Mouse (Mus musculus) testis, postnatal 14 days (tissue): ENCODE measurements around the gene Cyp2b10.
A peak's percentile ranks its signal among the peaks of the same experiment; 100 is the strongest.
"Not testable (repeated sequence)": the region's sequence is repeated elsewhere in the genome, so short reads cannot be mapped to it uniquely, and the experiment has no call there.

Source experiments
- DNase-seq: peaks from one replicate; pipeline ENCODE4 v3.0.0; 2021; ENCODE audit warnings: low spot score

Gene Cyp2b10

DNA sequence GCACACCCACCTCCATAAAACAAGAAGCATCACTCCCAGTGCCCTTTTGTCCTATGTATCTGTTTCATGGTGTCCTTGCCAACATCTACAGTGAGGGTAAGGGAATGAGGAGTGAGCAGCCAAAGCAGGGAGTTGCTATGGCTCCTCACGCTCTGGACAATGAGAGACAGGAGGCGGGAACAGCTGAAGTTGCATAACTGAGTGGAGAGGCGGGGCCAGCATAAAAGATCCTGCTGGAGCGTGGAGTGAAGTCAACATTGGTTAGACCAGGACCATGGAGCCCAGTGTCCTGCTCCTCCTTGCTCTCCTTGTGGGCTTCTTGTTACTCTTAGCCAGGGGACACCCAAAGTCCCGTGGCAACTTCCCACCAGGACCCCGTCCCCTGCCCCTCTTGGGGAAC, at the start of gene Cyp2b10:
Cyp2b10 (plus strand) TSS at position 210 of the 400 bp plus-strand sequence.
- DNase-seq, result no peak

DNA sequence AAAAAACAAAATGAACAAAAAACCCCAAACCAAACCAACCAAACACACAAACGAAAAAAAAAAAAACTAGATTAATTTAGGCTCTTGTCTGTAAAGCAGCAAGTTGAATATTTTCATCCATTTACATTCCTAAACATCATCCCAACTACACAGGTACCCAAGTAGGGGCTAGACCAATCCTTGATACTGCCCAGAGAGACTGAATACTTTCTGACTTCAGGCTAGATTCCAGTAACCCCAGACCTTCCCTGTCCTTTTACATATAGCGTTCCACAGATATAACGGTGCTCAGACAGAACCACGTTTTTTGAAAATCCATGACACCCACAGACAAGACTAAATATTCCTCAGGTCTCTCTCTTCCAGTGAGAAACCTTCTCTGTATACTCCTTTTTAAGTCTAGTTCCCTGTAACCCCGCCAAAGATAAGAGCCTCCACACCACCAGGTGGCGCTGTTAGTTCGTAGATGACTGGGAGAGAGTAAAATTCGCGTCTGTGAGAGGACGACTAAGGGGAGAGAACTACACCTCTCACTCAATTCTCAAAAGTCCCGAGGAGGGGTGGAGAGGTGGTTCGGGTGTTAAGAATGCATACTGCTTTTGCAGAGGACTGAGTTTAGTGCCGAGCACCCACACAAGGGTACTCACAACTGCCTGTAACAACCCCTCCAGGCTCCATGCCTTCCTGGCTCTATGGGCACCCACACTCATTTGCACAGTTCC, 49.5 kb upstream of the Cyp2b10 start:
- peak; percentile 88 for DNase-seq

DNA sequence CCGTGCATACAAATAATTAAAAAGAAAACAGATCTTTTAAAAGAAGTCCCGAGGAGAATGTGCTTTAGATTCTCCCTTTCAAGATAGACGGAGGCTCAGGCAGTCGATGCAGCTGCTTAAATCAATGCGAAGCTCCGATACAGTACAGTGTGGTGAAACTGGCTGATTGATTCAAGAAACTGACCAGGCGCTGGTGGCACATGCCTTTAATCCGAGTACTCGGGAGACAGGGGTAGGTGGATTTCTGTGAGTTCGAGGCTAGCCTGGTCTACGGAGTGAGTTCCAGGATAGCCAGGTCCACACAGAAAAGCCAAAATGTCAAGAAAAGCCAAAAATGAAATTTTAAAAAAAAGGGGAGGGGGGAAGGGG, 49.0 kb upstream of the Cyp2b10 start:
- no peak for DNase-seq

DNA sequence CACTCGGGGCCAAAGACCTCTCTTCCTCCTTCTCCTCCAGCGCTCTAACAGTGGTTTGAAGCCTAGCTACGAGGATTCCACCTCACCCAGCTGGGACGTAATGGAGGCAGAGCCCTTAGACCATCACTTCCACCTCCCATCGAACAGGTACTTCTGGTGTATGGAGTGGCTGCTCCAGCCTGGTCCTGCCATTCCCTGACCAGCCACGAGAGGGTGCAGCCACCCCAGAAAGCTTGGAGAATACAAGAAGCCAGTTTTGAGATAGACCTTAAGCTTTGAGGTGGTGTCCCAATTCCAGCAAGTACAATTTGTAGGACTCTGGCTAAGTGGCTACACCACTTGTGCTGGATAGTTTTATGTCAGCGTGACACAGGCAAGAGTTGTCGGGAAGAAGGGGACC, 42.3 kb upstream of the Cyp2b10 start:
- peak; percentile 59 for DNase-seq

DNA sequence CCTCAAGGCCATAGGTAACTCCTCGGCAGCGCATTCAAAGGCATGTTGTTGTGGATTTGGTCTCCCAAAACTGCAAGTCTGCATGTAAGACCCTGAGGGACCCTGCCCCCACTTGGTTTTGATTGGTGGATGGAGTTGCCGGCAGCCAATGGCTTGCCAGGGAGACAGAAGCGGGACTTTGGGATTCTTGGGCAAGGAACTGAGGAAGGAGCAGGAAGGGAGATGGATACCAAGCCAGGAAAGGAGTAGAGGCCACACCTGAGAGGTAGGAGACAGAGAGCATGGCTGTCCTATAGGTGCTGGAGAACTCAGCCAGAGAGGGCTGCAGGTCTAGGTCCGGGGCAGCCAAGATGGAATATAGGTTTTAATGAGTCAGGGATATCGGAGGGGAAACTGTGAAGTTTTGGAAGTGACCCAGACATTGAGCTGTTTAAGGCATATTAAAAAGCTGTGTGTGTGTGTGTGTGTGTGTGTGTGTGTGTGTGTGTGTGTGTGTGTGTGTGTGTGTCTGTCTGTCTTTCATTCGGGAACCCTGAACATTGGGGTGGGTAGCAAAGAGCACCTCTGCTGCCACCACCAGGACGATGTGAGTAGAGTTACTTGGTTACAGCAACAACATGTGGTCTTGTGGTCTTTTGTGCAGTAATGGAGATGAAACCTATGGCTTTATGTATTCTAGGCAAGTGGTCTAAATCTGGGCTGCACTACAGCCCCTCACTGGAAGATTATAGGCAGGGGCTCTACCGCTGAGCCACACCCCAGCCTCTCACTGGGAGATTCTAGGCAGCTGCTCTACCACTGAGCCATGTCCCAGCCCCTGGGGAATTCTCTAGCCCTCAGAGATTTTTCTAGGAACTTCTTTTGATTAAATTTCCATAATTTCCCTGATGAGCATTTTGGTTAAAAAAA, 37.2 kb upstream of the Cyp2b10 start:
- no peak for DNase-seq

DNA sequence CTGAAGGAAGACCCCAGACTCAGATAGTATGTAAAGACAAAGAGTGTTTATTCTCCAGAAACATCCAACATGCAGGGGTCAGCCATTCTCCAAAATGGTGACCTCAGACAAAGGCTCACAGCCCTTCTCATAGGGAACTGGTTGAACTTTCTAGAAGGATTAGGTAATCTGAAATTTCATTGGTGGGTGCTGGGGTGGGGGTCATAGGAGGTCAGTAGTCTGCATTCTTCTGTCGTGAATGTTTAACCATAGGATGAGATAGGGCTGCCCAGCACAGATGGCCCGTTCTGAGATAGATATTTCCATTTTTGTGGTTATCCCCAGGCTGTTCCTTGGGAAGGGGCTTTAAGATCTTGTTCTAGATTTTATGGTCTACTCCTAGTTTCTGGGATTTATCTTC, 35.1 kb upstream of the Cyp2b10 start:
- DNase-seq, result no peak

DNA sequence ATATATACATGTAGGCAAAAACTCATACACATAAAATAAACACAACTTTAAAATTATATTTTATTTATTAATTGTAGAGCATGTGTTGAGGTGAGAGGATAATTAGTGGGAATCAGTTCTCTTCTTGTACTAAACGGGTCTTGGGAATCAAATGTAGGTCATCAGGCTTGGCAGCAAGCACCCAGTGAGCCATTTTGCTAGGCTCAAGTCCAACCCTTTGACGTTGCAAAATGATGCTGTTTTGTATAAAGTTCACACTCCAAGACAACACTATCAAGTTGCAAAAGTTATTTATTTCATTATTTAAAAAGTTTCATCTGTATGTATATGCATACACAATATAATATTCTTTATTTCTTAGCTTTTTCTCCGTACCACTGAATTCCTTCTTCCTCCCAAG, 33.7 kb upstream of the Cyp2b10 start:
- no peak for DNase-seq

DNA sequence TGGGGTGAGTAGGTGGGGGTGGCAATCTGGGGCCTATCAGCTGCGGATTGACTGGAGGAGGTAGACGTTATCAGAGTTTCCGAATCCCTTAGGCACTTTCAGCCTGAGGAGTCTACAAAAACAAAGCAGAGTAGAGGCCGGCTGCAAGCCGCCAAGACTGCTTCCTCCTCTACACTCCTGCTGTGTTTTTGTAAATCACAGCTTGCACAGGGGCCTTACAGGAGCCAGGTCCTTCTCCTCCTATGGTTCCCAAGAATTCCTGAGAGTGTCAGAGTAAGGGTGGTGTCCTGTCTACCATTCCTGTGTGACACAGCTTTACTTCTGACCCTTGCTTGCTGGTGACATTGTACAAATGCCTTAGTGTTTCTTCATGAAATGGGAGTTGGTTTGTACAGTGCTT, 32.6 kb upstream of the Cyp2b10 start:
- no peak for DNase-seq

DNA sequence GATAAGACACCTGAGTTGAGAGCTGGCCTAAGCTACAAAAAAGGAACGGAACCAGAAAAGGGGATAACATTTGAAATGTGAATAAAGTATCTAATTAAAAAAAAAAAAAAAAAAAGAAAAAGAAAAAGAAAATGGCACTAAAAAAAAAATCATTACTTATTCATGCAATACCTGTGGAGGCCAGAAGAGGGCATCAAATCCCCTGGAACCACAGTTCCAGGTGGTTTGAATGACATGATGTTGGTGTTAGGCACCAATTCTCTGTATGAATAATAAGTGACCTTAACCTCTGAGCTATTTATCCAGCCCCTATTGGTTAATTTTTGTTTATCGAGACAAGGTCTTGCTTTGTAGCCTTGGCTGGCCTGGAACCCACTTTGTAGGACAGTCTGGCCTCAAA, 27.6 kb upstream of the Cyp2b10 start:
- no peak for DNase-seq

DNA sequence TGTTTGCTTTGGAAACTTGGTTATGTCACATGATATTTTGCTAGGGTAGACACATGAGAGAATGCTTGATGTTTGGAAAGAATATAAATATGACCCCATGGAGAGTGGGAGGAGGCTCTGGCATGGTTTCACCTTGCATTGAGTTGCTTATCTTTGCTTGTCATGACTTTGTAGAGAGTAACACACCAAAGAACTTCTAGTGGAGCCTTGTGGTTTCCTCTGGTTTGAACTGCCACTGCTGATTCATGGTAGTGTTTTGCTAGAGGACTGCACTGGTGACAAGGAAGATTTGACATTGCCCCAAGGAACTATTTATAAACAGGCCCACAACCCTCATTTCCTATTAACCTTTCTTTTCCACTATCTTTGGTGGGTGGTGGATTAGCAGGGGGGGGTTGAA, 24.8 kb upstream of the Cyp2b10 start:
- DNase-seq, result no peak

DNA sequence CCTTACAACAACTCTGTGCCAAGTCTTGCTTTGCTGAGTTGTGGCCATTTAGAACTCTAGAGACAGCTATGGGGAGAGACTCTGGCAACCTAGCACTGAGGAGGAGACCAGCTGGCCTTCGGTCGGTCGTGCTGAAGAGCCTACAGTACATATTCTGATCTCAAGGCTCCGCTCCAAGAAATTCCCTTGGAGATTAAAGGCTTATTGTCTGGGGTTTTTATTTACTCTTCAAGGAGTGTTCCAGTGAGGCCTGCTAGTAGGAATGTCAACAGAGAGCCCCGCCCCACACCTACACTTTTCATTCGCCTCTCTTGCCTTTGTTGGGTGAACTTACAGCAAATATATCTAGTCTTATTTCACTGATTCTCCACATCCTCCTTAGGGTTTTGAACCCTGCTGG, 18.7 kb upstream of the Cyp2b10 start:
- DNase-seq, result no peak

DNA sequence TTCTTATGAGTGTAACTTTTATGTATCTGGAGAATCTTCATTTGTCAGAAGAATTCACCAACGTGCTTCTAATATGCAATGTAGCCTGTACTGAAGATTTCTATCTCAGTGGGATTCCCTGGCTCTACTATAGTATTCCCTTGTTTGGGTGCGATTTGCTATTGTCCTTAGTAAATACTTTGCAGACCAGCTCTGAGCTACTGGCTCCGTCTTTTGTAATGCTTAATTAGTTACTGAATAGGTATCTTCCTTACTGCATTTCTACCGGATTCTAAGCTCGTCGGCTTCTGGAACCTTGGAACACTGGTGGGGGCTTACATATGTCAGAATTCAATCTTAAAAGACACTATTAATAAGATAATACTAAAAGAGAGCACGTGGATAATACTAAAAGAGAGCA, 16.7 kb upstream of the Cyp2b10 start:
- not testable (repeated sequence) for DNase-seq

DNA sequence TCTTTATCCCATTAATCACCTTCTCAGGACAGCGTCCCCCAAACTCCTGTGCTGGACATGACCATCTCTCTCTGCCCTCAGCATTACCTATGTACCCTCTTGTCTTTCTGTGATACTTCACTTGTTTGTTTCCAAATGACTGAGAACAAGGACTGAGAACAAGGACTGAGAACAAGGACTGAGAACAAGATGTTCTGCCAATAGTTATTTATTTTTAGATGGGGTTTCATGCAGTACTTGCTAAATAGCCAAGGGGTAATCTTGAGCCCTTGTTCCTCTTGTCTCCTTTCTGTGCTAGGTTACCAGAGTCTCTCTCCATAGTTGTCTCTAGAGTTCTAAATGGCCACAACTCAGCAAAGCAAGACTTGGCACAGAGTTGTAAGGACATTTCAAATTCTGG, 13.1 kb upstream of the Cyp2b10 start:
- DNase-seq, result no peak

DNA sequence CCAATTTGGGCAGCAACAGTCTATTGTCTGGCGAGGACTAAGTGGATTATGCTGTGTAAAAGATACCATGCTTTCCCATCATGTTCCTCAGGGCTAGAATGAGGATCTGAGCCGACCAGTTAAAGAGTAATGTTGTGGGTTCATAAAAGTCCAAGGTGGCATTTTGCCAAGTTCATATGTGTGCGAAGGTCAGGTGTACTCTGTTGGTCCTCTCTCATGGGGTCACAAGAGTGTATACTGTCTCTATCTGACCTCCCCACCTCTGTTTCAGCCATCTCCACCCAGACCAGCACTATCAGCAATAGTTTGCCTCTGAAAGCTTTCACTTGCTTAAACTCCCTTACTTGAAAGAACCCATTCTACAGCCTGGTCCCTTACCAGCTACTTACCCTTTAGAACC, 9.7 kb upstream of the Cyp2b10 start:
- DNase-seq, result no peak

DNA sequence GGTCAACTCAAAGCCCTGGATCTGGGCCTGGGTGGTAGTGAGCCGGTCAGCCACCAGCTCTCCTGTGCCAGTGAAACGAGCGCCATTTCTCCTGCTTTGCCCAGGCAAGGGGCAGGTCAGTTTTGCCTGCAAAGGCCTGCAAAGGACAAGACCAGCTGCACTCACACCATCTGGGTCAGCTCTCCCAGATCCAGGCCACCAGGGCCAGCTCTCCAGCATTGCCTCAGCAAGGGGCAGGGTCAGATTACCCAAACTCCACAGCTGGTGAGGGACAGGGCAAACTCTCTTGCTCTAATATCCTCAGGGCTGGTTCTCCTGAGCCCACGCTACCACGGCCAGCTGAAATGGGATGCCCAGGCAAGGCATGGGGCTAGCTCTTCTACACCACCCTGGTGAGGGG, 4.3 kb upstream of the Cyp2b10 start:
- no peak for DNase-seq

DNA sequence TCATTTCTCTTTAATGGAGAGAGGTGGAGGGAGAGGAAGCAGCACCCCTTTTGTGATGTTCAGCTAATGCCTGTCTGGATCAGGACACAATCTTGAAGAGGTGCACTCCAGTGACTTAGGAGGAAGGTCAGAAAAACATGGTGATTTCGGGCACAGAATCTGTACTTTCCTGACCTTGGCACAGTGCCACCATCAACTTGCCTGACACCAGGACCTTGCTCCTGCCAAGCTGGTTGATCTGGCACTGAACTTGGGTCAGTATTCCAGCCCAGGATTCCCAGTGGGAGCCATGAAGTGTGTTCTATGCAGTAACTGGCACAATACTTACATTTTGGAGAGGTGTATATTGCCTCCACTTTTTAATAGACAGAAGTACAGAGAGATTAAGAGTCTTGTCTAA, 2.3 kb upstream of the Cyp2b10 start:
- DNase-seq, result no peak

DNA sequence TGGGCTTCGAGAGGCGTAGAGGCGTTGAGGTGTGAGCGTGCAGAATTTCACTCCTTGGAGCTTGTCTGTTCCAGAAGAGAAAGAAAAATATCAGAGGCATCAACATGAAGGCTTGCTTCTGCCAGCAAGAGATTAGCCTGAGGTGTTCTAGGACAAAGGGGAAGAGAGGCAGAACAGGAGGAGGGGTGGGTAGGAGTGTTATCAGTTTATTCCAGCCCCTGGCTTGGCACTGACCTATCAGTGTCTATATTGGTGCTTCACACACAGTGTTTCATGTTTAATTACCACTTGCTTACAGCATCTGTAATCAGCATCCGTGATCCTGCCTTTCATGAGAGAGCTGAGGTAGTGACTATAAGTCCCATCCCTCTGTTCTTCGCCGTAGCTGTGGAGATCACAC, 644 bp downstream of the Cyp2b10 start:
- no peak for DNase-seq

DNA sequence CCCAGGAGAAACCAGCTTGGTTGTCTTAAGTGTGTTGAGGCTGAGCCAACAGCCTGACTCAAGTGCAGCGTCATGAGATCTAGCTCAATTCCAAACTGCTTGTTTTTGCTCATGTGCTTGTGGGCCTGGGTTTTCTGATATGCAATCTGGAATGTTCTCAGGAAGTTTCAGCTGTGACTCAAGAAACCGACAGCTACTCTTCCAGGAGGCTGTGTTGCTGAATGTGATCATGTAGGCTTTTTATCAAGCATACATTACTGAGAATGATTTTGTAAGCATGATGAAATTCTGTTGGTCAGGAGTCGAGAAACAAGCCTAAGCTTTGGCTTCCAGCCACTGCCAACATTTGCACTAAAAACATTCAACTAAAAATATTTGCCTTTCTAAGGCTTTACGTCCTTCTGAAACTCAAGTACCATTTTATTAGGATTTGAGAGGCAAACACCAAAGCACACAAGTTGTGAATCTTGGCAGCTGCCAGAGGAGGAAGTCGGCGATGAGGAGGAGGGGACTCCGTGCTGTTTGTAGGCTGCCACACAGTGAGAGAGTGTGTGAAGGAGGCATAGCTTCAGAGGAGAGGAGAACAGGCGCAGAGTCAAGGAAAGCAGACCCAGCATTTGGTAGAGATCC, 4.8 kb downstream of the Cyp2b10 start:
- DNase-seq, result no peak

DNA sequence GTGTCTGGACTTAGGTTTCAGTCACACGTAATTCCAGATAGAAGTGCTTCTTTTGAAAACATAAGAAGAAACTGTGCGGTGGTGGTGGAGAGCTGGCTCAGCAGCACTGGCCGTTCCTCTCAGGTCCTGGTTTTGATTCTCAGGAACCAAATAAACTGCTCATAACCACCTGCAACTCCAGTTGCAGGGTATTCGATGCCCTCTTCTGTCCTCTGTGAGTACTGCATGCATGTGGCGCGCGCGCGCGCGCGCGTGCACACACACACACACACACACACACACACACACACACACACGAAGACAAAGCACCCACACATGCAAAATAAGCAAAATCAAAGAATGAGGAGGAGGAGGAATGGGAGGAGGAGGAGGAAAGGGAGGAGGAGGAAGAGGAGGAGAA, 5.7 kb downstream of the Cyp2b10 start:
- DNase-seq, result no peak

DNA sequence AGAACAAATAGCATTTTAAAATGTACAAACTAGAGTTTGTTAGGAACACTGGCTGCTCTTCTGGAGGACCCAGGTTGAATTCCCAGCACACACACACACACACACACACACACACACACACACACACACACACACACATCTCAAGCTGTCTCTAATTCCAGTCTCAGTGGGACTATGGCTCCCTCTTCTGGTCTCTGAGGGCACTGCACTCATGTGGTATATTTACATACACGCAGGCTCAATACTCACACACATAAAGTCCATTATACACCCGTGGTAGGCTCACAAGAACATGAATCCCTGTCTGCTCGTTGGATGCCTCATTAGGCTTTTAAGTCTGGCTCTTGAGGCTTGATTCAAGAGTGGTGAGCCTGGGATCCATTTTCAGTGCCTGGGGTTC, 6.6 kb downstream of the Cyp2b10 start:
- DNase-seq, result peak; percentile 52

DNA sequence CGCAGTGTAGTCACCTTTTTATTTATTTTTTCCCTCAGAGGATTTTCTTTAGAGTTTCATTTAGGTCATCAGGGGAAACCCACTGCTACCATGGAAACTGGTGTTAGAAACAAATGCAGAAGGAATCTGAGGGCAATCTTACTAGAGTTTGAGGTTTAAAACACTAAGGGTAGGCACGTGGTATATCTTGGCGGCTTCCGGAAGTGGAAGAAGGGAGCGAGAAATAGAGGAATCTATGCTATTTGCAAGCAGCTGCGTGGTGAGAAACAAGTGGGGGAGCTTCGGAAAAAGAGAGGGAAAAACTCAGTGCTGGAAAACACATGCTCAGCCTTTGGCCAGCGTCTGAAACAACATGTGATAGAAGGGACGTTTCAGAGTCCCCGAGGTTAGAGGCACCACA, 7.1 kb downstream of the Cyp2b10 start:
- DNase-seq, result no peak

DNA sequence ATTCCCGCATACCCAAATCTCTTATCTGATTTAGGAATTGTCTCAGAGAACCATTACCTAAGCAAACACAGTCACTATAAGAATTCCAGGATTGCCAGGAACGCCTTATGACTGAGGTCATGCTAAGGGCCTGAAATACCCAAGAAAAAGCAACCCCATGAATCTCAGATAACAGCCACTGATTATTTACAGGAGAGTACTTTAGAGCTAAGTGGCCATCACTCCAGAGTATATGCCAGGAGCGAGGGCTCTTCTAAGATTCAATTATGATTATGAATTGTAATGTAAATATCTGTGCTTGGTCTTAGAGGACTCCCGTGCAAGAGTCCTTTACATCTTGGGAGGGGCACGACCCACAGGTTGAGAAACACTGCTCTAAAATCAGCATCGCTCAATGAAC, 10.0 kb downstream of the Cyp2b10 start:
- DNase-seq, result no peak

DNA sequence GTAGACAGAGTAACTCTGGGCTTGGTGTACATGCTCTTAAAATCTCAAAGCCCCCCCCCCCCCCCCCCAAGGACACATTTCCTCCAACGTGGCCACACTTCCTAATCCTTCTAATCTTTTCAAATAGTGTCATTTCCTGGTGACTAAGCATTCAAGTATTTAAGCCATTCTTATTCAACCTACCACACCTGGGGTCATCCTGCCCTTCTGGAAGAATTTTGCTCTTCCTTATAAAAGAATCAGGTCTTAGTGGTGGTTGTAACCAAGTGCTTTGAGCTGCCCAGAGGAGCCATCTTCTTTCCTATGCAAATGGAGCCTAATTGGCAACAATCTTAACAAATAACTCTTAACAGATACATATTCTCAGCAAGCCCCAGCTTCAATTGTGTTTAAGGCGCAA, 12.6 kb downstream of the Cyp2b10 start:
- DNase-seq, result no peak
